In genomic region chr4:137883513-137884150, GRCm38 (mm10) we compare ENCODE assay signal across 7 mouse cellular contexts. TPM values are rescaled to one million over a fixed set of nuclear protein-coding genes. Genes with fewer than 3 reads are reported as not detected.
DNase-seq lines count a peak whose midpoint lies in the region; ATAC-seq and TF ChIP-seq lines count a peak whose summit lies in the region.

No protein-coding gene starts in this region.

- peaks cover 1% of the 10 kb centered on the region; the same call in 1 of the 2 replicates for H3K36me3 ChIP-seq in spleen, adult 2 months (ENCODE audit: control insufficient read depth, insufficient read depth, low read length)
- peaks cover 3% of the 10 kb centered on the region; the same call in 1 of the 2 replicates for H3K36me3 ChIP-seq in limb, embryonic 13.5 days
- no peaks in the 10 kb centered on the region for H3K36me3 ChIP-seq in intestine, embryonic 15.5 days

- no peak for TF ChIP-seq POLR2A in spleen, adult 2 months (IDR thresholded peaks at IDR 0.05; ENCODE audit: low read depth, low read length)
- TF ChIP-seq POLR2A in bone marrow macrophage, adult 2 months (IDR thresholded peaks at IDR 0.05; ENCODE audit: borderline replicate concordance, low read depth, low read length), result no peak

- no peaks in the 10 kb centered on the region for H3K27me3 ChIP-seq in spleen, adult 2 months (ENCODE audit: control insufficient read depth, insufficient read depth, low read length)
- H3K27me3 ChIP-seq in limb, embryonic 13.5 days, result no peaks in the 10 kb centered on the region
- H3K27me3 ChIP-seq in intestine, embryonic 15.5 days (replicated peaks), result no peaks in the 10 kb centered on the region; the same call in 1 of the 2 replicates

- H3K4me1 ChIP-seq in spleen, adult 2 months (ENCODE audit: control insufficient read depth, insufficient read depth, insufficient read length), result peaks cover 12% of the 10 kb centered on the region; the same call in 1 of the 2 replicates
- peaks cover 34% of the 10 kb centered on the region for H3K4me1 ChIP-seq in bone marrow macrophage, adult 2 months (ENCODE audit: control insufficient read depth, insufficient read depth, low read length)
- H3K4me1 ChIP-seq in limb, embryonic 13.5 days, result peaks cover 25% of the 10 kb centered on the region
- H3K4me1 ChIP-seq in intestine, embryonic 15.5 days (replicated peaks), result peaks cover 10% of the 10 kb centered on the region; the same call in 1 of the 2 replicates

- DNase-seq in spleen, adult 2 months (ENCODE audit: low read depth in 1 of 2, low spot score in 2 of 2), result peak in 1 of 2 experiments; percentile 29
- no peak for DNase-seq in spleen, postnatal 4 days (ENCODE audit: low spot score in 2 of 2)
- DNase-seq in left cerebral cortex, adult 9 months (ENCODE audit: low spot score in 2 of 2), result no peak
- no peak for DNase-seq in heart, adult 18-20 months

- 46% methylated on average over 8 of the region's 8 CpGs for WGBS in spleen, adult 2 months
- 84% methylated on average over 8 of the region's 8 CpGs for WGBS in limb, embryonic 13.5 days
- 83% methylated on average over 8 of the region's 8 CpGs for WGBS in intestine, embryonic 15.5 days

- peak; percentile 42; the same call in 1 of the 2 replicates for ATAC-seq in limb, embryonic 13.5 days (ENCODE audit: low FRiP score, low read depth)
- ATAC-seq in intestine, embryonic 15.5 days, result no peak

- H3K27ac ChIP-seq in spleen, adult 2 months (ENCODE audit: insufficient read depth, low read length), result peak overlapping the region; percentile 22
- no peak overlapping the region; the same call in 1 of the 2 replicates for H3K27ac ChIP-seq in bone marrow macrophage, adult 2 months (ENCODE audit: insufficient read depth, low read depth, low read length)
- peak overlapping the region; percentile 82 for H3K27ac ChIP-seq in limb, embryonic 13.5 days
- no peak overlapping the region for H3K27ac ChIP-seq in intestine, embryonic 15.5 days

- peak overlapping the region; percentile 56 for H3K4me3 ChIP-seq in spleen, adult 2 months (ENCODE audit: extremely low read depth, insufficient read depth, insufficient read length)
- peak overlapping the region; percentile 71 for H3K4me3 ChIP-seq in bone marrow macrophage, adult 2 months (ENCODE audit: insufficient read depth, low read length)
- no peak overlapping the region for H3K4me3 ChIP-seq in limb, embryonic 13.5 days
- no peak overlapping the region for H3K4me3 ChIP-seq in intestine, embryonic 15.5 days (replicated peaks)

- no peak overlapping the region for H3K4me2 ChIP-seq in limb, embryonic 13.5 days (replicated peaks)
- H3K4me2 ChIP-seq in intestine, embryonic 15.5 days (replicated peaks), result no peak overlapping the region

- H3K9me3 ChIP-seq in limb, embryonic 13.5 days, result no peaks in the 10 kb centered on the region
- H3K9me3 ChIP-seq in intestine, embryonic 15.5 days, result no peaks in the 10 kb centered on the region

- TF ChIP-seq CTCF in spleen, adult 2 months (IDR thresholded peaks at IDR 0.05; ENCODE audit: extremely low read depth, insufficient read depth, insufficient read length, insufficient replicate concordance), result no peak
- no peak for TF ChIP-seq CTCF in bone marrow macrophage, adult 2 months (IDR thresholded peaks at IDR 0.05; ENCODE audit: low read depth, low read length)

- H3K9ac ChIP-seq in limb, embryonic 13.5 days, result peak overlapping the region; percentile 48; the same call in 1 of the 2 replicates
- no peak overlapping the region for H3K9ac ChIP-seq in intestine, embryonic 15.5 days

RNA-seq across cellular contexts. Expression of gene Ece1, which starts 21.6 kb away (rescaled TPM):
- polyA plus RNA-seq in spleen, adult 2 months (2012; rRNA removed), result 17.3 and 18.4 TPM in 2 replicates
- 14.1 and 18.3 TPM in 2 replicates for polyA plus RNA-seq in bone marrow macrophage, adult 2 months (2012; ENCODE audit: insufficient read depth, insufficient read length, missing spikeins)
- 29.2 and 31.4 TPM in 2 replicates for polyA plus RNA-seq in limb, embryonic 13.5 days (2015; fragmentation: Nextera tagmentation; extraction: Ambion mirVana)
- polyA plus RNA-seq in intestine, embryonic 15.5 days (2015; fragmentation: Nextera tagmentation; extraction: Ambion mirVana), result 56.0 and 60.1 TPM in 2 replicates
- 100 to 1,000 TPM; 105 to 121 TPM for total RNA-seq in heart, adult 18-20 months (2021)

Comparison
In these comparisons a context has a peak if more than half of its experiments do, and no peak if none do; other contexts are left out.
1. H3K27ac ChIP-seq: peak in spleen, adult 2 months (single experiment) and limb, embryonic 13.5 days (single experiment); none in bone marrow macrophage, adult 2 months (single experiment) and intestine, embryonic 15.5 days (single experiment).
2. H3K4me3 ChIP-seq: peak in spleen, adult 2 months (single experiment) and bone marrow macrophage, adult 2 months (single experiment); none in limb, embryonic 13.5 days (single experiment) and intestine, embryonic 15.5 days (single experiment).